Mouse (Mus musculus): ENCODE results near the gene Lrrfip2.

Gene Lrrfip2

GRCm38 (mm10) chr9:111221580-111221979 is 104.2 kb downstream of the Lrrfip2 start:
- DNase-seq (ENCODE audit: low read depth) = no peak

- DNase-seq (ENCODE audit: low read depth) = no peak
Measured at GRCm38 (mm10) chr9:111223406-111223805, 106.0 kb downstream of the Lrrfip2 start.

- no peak for DNase-seq (ENCODE audit: low read depth)
Measured at GRCm38 (mm10) chr9:111228446-111228845, 111.1 kb downstream of the Lrrfip2 start.

DNA sequence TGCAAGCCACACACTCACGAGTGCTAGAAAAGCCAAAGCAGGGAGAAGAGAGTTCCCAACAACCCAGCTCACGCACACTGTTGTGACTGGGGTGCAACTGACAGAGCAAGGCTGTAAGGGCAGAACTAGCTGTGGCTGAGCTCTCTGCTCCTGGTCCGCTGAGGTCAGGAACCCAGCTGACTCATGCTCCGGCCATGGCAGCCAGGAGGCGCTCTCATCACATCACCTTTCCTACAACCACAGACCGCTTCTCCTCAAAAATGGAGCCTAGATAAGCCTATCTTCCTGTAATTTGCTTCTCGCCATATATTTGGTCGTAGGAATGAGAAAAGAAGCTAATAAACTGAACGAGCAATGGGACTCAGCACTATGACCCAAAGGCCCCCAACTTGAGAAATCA is 117.3 kb downstream of the Lrrfip2 start:
- DNase-seq (ENCODE audit: low read depth) = no peak

DNA sequence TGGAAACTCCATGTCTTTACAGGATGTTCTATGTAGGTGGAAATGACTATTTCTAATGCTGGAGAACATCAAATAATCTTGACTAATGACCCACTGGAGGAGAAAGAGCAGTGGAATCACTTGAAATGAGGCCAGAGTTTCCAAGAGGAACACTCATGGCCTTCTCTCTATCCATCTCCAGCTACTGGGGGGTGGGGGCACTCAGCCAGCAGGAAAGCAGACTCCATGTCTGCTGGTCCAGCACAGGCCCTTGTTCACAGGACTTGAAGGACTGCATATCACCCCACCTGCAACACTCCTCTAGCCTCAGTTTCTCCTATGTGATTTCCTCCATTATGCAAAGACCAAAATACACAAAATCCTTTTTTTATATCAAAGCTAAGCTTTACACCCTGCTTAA is 120.3 kb downstream of the Lrrfip2 start:
- no peak for DNase-seq (ENCODE audit: low read depth)

DNA sequence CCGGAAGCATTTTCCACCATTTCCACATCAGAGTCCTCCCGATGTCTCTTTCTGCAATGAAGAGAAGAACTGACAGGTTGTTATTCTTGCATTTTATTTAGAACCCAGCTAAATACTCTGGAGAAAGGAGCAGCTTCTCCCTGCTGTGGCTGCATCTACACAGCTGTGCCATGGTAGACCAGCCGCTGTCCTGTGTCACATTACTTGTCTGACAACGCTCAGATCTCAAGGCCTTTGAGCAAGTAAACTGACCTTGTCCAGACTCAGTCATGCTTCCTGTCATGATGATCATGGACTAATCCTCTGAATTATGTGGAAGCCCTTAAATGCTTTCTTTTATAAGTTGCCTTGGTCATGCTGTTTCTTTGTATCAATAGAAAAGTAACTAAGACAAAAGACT is 122.4 kb downstream of the Lrrfip2 start:
- no peak for DNase-seq (ENCODE audit: low read depth)

DNA sequence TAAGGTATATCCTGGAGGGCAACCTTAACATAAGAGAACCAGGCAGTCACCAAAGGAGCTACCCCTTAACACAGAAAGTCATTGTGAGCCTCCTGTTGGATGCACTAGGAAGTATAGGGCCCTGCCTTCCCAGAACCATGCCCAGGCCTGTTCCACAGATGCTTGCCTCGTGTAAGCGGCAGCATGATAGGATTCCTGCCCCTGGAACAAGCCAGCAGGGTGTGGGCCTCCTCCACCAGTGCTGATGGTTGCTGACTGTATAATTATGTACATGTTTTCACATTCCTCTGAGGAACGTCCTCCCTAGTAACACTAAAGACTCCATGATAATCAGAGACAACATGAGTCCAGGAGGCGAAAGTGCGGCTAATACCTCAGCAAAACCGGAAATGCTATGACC is 126.0 kb downstream of the Lrrfip2 start:
- no peak for DNase-seq (ENCODE audit: low read depth)

DNA sequence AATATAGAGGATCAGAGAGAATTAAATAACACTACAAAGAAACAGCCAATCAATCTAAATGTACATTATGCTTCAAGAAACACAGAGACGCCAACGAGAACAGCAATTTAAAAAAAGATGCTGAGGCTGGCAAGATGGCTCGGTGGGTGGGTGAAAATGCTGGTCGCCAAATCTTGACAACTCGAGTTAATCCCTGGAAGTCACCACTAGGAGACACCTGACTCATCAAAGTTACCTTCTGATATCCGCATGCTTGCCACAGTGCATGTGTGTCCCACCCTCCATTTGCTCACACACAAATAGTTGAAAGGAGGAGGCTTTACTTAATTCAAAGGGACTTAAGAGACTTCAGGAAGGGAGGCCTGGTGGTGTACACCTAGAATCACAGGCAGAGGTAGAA is 128.2 kb downstream of the Lrrfip2 start:
- DNase-seq (ENCODE audit: low read depth) = no peak

- peak; percentile 23 for DNase-seq (ENCODE audit: low read depth)
Measured at GRCm38 (mm10) chr9:111247682-111248246, 130.4 kb downstream of the Lrrfip2 start.

- DNase-seq (ENCODE audit: low read depth) = no peak
Measured at GRCm38 (mm10) chr9:111252161-111252869, 134.9 kb downstream of the Lrrfip2 start.

GRCm38 (mm10) chr9:111260360-111260985 is 143.1 kb downstream of the Lrrfip2 start:
- DNase-seq (ENCODE audit: low read depth) = no peak

- DNase-seq (ENCODE audit: low read depth) = no peak
Measured at GRCm38 (mm10) chr9:111261356-111261755, 144.0 kb downstream of the Lrrfip2 start.

GRCm38 (mm10) chr9:111267998-111268397 is 150.6 kb downstream of the Lrrfip2 start:
- no peak for DNase-seq (ENCODE audit: low read depth)

GRCm38 (mm10) chr9:111270606-111271005 is 153.2 kb downstream of the Lrrfip2 start:
- no peak for DNase-seq (ENCODE audit: low read depth)

DNA sequence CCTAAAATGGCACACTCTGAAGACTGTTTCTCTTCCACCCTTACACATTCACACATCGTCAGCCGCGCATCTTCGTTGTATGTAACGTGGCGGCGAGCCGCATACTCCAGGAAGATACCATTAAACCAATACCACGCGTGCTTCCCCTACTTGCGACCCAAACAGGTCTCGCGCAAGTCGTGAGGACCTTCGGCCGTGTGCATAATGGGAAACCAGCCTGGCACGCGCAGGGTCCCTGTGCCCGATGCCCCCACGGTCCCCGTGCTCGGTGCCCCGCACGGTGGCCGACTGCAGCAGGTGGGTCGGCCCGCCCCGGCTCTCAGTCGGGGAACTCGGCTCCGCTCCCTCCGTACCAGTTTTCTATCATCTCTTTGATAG is 153.7 kb downstream of the Lrrfip2 start:
- no peak for DNase-seq (ENCODE audit: low read depth)

- DNase-seq (ENCODE audit: low read depth) = peak; percentile 100
Measured at GRCm38 (mm10) chr9:111271434-111272160, 154.2 kb downstream of the Lrrfip2 start, which contains the start of the genes Mlh1 and Epm2aip1. Gene Mlh1, minus strand, starts transcription at chr9:111271791. Gene Epm2aip1, plus strand, starts transcription at chr9:111271929.

- DNase-seq (ENCODE audit: low read depth) = peak; percentile 65
Measured at GRCm38 (mm10) chr9:111272356-111272755, 155.0 kb downstream of the Lrrfip2 start.

GRCm38 (mm10) chr9:111272996-111273785 is 155.8 kb downstream of the Lrrfip2 start:
- peak; percentile 64 for DNase-seq (ENCODE audit: low read depth)

DNA sequence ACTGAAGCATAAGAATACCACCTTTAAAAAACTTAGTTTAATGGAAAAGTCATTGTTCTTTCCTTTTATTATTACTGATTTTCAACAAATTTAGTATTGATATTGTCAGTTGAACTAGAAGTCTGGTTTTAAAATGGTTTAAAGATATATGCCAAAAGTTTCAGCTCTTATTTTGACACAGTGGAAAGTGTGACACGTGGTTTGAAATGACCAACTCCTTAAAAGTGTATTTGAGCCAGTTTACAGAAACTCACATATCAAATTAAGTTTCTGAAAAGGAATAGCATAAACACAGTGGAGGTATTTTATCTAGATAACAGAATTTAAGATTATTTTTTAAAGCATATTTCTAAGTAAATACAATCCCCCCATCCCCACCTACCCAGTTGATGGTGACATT is 156.6 kb downstream of the Lrrfip2 start:
- DNase-seq (ENCODE audit: low read depth) = no peak

DNA sequence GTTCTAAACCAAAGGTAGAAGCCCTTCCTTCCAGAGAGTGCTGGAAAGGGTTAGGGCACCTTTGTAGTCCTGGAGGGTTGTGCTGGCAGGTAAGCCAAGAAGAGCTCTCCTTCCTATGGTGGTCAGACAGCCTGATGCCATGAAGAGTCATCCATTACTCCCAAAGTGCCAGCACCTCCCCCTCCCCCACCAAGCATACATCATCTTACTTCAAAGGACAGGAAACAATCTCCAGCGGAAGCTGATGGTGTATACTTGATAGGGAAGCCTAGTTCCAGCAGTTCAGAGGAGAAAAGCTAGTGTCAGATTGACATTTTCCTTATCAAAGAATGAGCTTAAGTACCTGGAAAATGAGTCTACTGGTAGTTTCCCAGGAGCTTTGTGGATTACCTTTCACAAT is 157.8 kb downstream of the Lrrfip2 start:
- peak; percentile 79 for DNase-seq (ENCODE audit: low read depth)
